Mouse (Mus musculus): ENCODE results near the gene Wnt5a.

Wnt5a gene

DNA sequence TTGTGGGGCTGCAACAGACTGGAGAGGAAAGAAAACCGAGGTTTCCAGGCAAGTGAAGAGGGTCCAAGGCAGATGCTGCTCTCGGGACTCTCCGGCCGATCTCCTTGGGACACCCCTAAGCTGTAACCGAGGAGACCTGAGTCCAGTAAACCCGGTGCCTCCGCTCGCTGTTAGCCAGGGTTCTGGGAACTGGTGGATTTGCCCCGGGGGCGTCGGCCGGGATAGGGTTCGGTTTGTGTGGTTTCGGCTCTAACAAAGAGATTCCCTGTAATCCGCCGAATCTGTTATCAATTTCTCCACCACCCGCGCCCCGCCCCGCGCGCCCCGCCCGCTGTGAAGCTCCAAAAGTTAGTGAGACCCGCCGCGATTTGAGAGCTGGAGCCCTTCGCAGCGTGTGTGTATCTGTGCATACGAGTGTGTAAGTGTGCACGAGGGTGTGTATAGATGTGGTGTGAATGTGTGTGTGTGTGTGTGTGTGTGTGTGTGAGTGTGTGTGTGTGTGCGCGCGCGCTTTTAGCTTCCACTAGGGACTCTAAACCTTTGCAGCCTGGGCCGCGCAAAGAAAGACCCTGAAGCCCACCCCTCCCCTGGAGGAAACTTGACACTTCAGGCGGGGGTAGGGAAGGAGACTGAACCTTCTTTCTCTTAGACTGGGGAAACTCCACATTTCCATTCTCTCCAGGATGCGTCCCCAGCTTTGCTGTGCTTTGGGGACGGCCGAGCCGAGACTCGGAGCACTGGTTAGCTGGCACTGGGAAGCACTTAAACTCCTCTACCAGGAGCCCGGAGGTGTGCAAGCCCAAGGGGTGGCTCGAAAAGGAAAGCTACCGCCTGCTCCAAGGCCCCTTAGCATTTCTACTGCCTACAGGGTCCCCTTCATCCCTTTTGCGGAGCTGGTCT lies 5.1 kb downstream of the Wnt5a start:
- no peak for DNase-seq (ENCODE audit: low spot score)

DNA sequence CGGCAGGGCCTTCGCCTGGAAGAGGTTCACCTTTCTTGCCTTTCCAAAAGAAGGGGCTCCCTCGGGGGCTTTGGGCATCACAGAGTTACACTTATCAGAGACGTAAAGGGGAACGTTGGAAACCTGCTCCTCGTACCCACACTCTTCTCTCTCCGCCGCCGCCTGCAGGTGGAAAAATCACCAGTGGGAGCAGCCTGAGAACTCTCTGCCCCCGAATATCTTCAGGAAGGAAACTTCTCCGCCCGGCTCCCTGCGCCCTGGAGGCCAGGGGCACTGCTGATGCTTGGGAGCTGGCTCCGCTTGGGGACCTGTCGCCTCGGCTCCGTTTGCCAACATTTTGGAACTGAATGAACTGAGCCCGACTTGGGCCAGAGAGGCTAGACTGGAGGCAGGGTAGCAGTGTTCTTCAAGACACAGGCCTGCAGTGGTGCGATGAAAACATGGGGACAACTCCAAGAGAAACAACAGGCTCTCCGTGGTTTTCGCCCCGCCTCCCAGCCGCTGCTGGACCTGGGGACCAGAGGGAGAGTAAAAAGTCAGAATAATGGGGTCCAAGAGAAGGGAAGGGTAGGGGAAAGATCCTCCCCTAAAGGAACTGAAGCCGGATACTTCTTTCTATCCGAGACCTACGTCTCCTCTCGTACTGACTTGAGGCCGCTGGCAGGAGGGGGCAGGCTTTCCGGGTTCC lies 5.9 kb downstream of the Wnt5a start:
- DNase-seq (ENCODE audit: low spot score), result no peak

DNA sequence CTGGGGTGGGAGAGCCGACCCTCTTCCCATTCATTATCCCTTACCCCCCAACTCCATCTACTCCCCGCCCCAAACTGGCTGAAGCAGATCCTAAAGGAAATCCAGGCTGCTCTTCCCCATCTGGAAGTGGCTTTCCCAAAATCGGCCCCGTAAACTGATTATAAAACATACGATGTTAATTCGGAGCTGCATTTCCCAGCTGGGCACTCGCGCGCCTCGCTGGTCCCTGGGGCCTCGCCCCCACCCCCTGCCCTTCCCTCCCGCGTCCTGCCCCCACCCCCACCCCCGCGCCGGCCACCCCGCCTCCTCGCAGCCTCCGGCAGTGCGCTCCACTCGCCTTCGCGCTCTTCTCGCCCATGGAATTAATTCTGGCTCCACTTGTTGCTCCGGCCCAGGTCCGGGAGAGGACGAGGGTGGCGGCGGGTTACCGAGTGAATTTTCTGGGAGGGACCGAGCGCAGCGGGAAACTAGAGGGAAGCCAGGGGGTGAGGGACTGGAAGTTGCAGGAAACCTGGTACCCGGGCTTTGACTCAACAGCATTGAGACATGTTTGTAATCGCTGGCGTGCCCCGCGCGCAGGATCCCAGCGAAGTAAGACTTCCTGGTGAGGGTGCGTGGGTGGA lies 6.6 kb downstream of the Wnt5a start:
- no peak for DNase-seq (ENCODE audit: low spot score)

DNA sequence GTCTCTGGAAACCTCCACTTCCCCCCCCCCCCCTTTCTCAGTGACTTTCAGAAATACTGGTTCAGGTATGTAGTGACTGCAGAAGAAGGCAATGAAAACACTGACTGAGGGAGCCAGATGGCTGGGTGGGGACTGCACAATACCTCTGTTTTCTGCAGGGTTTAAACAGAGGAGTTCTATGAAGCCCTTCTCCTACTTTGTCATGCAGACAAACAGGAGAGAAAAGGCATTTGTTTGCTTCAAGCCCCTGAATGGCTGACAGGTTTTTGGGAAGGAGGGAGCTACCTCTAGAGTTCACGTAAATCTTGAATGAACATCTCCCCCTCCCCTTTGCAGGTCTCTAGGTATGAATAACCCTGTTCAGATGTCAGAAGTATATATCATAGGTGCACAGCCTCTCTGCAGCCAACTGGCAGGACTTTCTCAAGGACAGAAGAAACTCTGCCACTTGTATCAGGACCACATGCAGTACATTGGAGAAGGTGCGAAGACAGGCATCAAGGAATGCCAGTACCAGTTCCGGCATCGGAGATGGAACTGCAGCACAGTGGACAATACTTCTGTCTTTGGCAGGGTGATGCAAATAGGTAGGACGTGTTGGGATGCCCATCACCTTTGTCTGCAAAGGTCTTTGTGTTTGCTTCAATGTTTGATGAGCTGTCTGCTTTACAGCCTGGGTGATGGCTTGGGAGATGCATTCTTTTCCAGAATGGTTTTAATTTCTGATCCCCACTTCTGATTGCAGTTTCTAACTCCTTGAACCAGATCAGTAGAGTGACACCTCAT lies 8.4 kb downstream of the Wnt5a start:
- no peak for DNase-seq (ENCODE audit: low spot score)

DNA sequence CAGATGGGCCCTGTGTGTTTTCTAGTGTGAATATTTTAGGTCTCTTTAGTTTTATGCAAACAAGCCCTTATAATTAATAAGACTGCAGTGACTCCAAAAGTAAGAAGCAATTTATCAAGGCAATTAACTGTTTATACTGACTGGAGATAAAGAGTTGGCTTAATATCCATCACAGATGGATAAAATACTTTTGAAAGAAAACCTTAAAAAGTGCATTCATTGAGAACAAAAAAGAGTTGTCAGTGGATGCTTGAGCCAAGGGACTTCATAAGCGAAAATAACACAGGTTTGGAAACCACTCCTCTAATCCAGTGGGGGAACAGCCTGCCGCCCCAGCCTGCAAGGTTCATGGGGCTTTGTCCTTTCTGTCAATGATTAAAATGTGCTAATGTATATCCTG lies 9.6 kb downstream of the Wnt5a start:
- DNase-seq (ENCODE audit: low spot score), result no peak

DNA sequence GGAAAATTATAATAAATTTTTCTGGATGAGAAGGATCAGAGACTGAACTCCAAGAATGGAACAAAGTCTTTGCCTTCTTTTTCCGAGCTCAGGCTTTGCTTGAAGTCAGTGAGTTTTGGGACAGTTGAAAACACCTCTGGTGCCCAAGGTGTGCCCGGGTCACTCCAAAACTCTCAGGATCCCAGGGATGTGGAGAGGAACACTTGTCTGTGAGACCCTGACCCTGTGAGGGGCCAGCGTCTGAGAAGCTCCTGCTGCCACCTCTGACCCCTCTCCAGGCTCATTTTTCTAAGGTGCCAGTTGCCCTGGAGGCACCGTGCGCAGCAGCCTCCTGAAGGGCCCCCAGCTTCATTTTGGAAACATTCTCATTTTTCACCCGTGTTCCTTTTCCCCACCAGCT lies 10.8 kb downstream of the Wnt5a start:
- DNase-seq (ENCODE audit: low spot score), result no peak

DNA sequence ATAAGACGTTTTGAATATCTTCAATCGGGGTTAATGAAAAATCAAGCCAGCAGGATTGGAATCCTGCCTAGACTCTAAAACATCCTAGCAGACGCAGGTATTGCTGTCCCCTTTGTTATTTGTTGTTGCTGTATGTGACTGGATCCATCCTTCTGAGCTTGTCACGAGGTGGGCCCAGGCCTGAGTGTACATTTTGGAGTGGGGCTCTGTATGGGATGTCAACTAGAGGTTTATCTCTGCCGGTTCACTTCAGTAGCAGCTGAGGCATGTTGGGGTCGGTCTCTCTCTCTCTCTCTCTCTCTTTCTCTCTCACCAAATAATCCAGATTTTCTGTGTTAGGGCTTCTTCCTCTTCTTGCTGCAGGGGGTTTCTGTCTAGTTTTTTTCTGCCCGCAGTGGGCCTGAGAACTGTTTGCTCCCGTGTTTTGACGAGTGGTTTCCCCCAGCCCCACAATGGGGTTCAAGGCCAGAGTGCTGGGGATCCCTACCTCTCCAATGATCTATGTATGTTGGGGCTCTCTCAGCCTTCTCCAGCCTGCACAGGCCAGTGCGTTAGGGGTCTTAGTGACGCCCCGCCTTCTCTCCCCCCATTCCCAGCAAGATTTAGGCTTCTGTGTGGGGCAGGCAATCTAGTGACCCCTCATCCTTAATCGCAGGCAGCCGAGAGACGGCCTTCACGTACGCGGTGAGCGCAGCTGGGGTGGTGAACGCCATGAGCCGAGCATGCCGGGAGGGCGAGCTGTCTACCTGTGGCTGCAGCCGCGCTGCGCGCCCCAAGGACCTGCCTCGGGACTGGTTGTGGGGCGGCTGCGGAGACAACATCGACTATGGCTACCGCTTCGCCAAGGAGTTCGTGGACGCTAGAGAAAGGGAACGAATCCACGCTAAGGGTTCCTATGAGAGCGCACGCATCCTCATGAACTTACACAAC lies 13.3 kb downstream of the Wnt5a start:
- DNase-seq (ENCODE audit: low spot score), result no peak

DNA sequence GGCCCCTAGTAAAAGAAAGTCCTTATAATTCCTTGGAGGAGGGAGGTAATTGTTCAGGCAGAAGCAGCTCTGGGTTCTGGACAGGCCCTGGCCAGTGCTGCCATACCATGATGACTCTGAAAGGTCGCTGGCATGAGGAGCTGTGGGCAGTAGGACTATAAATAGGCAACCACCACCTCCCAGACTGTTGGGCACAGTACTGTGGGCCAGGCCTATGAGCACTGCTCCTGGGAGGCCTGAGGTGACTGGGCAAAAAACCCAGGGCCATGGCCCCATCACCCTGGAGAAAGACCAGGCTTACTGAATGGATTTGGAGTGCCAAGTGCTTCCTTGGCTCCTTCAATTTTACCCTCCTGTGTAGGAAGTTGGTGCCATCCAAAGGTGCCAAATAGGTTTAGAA lies 16.6 kb downstream of the Wnt5a start:
- DNase-seq (ENCODE audit: low spot score), result no peak

DNA sequence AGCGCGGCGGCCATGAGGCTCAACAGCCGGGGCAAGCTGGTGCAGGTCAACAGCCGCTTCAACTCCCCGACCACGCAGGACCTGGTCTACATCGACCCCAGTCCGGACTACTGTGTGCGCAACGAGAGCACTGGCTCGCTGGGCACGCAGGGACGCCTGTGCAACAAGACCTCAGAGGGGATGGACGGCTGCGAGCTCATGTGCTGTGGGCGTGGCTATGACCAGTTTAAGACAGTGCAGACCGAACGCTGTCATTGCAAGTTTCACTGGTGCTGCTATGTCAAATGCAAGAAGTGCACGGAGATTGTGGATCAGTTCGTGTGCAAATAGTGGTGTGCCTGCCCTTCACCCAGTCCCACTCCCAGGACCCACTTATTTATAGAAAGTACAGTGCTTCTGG lies 18.1 kb downstream of the Wnt5a start:
- DNase-seq (ENCODE audit: low spot score), result no peak

DNA sequence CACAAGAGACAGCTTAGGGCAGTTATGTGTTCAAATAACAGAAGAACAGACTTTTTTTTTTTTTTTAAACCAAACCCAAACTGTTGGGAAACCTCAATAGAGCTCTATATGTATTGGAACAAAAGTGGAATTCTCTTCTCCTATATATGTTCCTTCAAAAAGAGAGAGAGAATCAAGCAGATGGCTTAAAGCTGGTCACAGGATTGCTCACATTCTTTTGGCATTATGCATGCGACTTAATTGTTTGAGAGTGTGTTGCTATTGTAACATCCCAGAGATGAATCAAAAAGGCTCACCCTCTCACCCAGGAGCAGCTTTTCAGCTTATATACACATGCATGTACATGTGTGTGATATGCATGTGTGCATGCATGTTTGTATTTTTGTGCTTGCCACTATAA lies 21.0 kb downstream of the Wnt5a start:
- no peak for DNase-seq (ENCODE audit: low spot score)

DNA sequence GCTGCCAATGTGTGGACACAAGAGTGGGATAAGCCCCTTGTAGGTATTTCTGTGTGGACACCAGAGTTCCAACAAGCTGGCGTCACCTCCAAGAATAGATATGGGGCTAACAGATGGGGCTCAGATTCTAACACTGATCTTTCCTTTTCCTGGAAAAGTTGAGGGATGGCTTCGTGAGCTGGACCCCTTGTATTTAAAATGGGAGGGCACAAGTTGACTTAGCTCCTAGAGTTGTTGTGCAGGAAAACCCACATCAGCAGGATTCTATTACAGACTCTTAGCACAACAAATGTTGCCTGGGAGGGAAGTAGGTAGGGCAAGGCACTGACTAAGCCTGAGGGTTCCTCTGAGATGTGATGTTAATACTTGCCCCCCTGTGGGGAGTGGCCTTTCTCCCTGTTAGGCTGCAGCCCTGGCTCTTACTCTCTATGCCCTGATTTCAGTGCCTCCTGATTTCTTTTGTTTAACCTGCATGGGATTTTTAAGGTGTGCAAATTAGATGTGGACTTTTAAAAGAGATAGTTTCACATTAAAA lies 23.7 kb downstream of the Wnt5a start:
- no peak for DNase-seq (ENCODE audit: low spot score)

DNA sequence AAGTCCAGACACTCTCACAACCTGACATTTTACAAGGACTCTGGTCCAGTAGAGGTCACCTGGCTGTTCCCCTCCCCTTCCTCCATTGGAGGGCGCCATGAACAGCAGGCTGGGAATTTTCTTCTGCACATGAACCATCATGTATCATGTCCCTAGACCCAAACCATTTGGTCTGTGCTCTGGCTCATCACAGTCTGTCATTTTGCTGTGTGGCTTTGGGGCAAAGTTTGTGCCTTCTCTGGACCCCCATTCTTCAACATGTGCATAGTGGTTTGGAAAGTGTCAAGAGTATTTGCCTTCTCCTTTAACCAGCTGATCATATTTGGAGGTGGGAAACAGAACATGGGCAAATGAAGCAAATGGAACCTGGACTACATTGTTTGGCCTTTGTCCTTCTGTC lies 27.0 kb downstream of the Wnt5a start:
- no peak for DNase-seq (ENCODE audit: low spot score)

DNA sequence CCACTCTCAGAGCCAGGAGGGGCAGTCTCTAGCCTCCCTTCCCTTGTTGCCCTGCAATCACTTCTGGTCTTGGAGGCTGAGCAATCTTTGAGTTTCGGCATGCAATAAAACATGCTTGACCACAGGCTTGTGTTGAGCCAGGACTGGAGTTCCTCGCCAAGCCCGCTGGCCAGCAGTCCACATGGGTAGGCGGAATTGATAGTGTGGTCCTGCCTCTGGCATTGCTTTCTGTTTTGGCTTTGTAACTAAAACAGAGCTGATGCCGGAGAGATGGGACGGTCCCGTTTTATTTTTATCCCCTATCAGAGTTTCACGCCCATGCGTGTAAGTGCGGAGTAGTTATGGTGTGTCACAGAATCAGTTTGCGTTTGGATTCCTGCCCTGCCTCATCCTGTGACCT lies 28.4 kb downstream of the Wnt5a start:
- DNase-seq (ENCODE audit: low spot score), result no peak

DNA sequence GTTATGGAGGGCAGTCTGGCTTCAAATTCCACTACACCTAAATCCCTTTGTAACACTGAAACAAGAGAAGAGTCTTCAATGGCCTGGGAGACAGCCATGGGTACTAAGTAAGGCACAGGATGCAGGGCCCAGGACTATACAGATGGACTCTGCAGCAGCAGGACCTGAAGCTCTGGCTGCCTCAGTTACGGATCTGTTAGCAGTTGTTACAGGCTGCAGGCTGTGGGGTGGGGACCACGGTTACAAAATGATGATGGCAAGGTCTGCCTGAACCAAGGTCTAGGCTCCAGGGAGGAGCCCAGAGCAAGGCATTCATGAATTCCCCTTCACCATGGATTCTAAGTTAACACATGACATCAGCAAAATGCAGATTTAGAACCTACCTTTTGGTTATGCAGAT lies 29.3 kb downstream of the Wnt5a start:
- DNase-seq (ENCODE audit: low spot score), result no peak

DNA sequence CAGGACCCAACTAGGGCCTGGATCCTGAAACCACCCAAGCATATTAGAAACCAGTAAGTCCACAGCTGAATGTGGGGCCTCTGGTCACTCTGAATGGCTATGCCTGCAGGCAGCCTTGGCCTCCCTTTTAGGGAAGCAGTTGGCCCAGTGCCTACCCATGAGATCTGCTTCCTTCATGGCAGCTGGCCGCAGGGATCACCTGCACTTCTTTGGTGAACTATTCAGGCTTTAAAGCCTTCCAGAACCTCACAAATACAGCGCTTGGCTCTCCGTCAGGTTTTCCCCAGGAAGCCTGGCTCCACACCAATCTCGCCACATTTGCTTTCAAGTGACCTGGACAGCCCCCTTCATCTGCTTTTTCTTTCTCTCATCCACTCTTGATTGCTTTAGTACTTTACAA lies 31.3 kb downstream of the Wnt5a start:
- no peak for DNase-seq (ENCODE audit: low spot score)

DNA sequence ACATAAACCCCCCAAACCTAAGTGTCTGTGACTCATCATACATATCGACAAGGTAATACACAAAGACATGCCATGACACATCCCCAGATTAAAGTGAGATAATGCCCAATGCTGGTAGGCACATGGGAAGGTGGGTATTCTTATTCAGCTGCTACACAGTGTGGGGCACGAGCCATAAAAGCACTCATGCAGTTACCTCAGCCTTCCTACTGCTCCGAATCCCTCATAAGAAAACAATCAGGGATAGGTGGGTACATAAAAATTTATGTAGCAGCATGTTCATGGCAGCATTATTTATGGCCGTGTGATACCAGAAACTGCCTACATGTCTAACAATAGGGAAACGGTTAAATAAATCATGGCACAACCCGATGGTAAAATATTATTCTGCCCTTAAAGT lies 35.0 kb downstream of the Wnt5a start:
- DNase-seq (ENCODE audit: low spot score), result no peak

DNA sequence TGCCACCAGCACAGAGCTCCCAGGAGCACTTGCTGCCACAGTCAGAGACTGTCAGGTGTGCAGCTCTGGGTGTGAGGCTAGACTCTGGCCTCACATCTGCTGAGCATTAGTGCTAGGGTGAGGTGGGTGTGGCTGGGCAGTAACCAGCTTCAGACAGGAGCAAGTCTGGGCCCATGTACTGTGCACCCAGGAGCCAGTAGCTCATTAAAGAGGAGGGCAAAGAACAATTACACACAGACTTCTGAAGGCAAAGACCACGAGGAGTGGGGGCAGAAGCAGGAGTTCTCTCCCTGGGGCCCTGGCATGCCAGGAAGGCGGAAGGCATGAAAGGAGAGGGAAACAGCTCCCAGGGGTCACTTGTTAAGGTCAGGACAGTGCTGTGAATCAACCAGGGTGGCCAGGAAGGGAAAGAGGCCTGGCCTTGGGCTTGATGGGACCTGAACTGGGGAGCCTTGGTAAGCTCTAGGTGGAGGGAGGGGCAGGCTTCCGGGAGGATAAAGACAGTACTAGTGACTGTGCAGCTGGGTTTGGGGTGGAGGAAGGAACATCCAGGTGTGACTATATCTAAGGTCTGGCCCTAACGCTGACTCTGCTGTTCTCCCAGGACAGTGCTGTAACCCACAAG lies 37.7 kb downstream of the Wnt5a start:
- DNase-seq (ENCODE audit: low spot score), result no peak

DNA sequence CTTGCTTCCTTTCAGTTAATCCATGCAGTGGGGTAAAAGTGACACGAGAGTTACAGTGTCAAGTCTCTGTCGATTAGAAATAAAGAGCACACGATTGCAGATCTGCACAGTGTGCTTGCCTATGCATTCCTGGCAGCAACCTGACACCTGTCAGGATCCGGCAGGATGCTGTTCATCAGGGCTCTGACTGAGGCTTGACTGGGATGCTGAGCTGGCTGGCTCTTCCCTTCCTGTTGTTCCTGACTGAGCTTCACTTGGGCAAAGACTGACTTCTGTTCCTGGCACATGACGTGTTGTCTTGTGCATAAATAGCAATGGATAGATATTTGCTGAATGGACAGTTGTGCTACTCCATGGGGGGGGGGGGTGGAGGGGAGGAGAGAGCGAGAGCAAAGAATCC lies 57.3 kb downstream of the Wnt5a start:
- no peak for DNase-seq (ENCODE audit: low spot score)

Data from testis, postnatal 14 days (tissue).